Mouse (Mus musculus) lung, postnatal 4 days (tissue): ENCODE data around the gene Lpar1.

ENCODE experiments used
- DNase-seq, 2 experiments: peaks; one replicate each; pipeline ENCODE4 v3.0.0; 2021

The Lpar1 gene

GRCm38 (mm10) chr4:58437271-58437670, 116.4 kb downstream of the Lpar1 start:
- DNase-seq: no peak

- DNase-seq: no peak
Measured at GRCm38 (mm10) chr4:58423276-58423930, 130.3 kb downstream of the Lpar1 start.

GRCm38 (mm10) chr4:58419225-58419624, 134.5 kb downstream of the Lpar1 start:
- DNase-seq: no peak

GRCm38 (mm10) chr4:58417319-58417718, 136.4 kb downstream of the Lpar1 start:
- no peak for DNase-seq

- no peak for DNase-seq
Measured at GRCm38 (mm10) chr4:58415537-58415936, 138.2 kb downstream of the Lpar1 start.

- DNase-seq: peak; percentile 25 to 53
Measured at GRCm38 (mm10) chr4:58413188-58414185, 140.2 kb downstream of the Lpar1 start.

- DNase-seq: no peak
Measured at GRCm38 (mm10) chr4:58401973-58402501, 151.7 kb downstream of the Lpar1 start.

GRCm38 (mm10) chr4:58400861-58401341, 152.8 kb downstream of the Lpar1 start:
- peak; percentile 41 to 75 for DNase-seq
